Mouse (Mus musculus): ENCODE results near the gene Nkx6-1.
A peak's percentile ranks its signal among the peaks of the same experiment; 100 is the strongest.

Gene Nkx6-1

GRCm38 (mm10) chr5:101658984-101659290, 5.9 kb downstream of the Nkx6-1 start:
- DNase-seq (ENCODE audit: low spot score), result no peak

- DNase-seq (ENCODE audit: low spot score), result peak; percentile 56
Observed at GRCm38 (mm10) chr5:101658188-101658983, 6.4 kb downstream of the Nkx6-1 start.

- DNase-seq (ENCODE audit: low spot score), result peak; percentile 45
Observed at GRCm38 (mm10) chr5:101657698-101658097, 7.1 kb downstream of the Nkx6-1 start.

- peak; percentile 56 for DNase-seq (ENCODE audit: low spot score)
Observed at GRCm38 (mm10) chr5:101656107-101656506, 8.7 kb downstream of the Nkx6-1 start.

- DNase-seq (ENCODE audit: low spot score), result no peak
Observed at GRCm38 (mm10) chr5:101655418-101655817, 9.4 kb downstream of the Nkx6-1 start.

- DNase-seq (ENCODE audit: low spot score), result no peak
Observed at GRCm38 (mm10) chr5:101647726-101648686, 16.8 kb downstream of the Nkx6-1 start.

GRCm38 (mm10) chr5:101646961-101647575, 17.7 kb downstream of the Nkx6-1 start:
- no peak for DNase-seq (ENCODE audit: low spot score)

- DNase-seq (ENCODE audit: low spot score), result no peak
Observed at GRCm38 (mm10) chr5:101645071-101645470, 19.7 kb downstream of the Nkx6-1 start.

- DNase-seq (ENCODE audit: low spot score), result no peak
Observed at GRCm38 (mm10) chr5:101638101-101638500, 26.7 kb downstream of the Nkx6-1 start.
